Mouse (Mus musculus) testis, adult 2 months (tissue): Measurements from ENCODE around the gene Nucb1. TPM values are rescaled to one million over a fixed set of nuclear protein-coding genes. Genes with fewer than 3 reads are reported as not detected.

ENCODE experiments used
- H3K27ac ChIP-seq: fragments of 200-500 bp; 2 replicates; pipeline ENCODE4 v1.5.1; 2012; ENCODE audit warnings: low read depth, low read length; ENCODE audit not compliant: control insufficient read depth, insufficient read depth
- H3K27me3 ChIP-seq: fragments of 200-500 bp; 2 replicates; pipeline ENCODE4 v1.6.1; 2012; ENCODE audit warnings: mild to moderate bottlenecking, low read length, moderate library complexity; ENCODE audit not compliant: control insufficient read depth, insufficient read depth
- H3K36me3 ChIP-seq: fragments of 200-500 bp; 2 replicates; pipeline ENCODE4 v1.6.1; 2012; ENCODE audit warnings: mild to moderate bottlenecking, low read length; ENCODE audit not compliant: control insufficient read depth, insufficient read depth
- H3K4me1 ChIP-seq: fragments of 200-500 bp; 2 replicates; pipeline ENCODE4 v1.6.1; 2012; ENCODE audit warnings: low read length; ENCODE audit not compliant: control insufficient read depth, insufficient read depth
- H3K4me3 ChIP-seq: fragments of 200-500 bp; 2 replicates; pipeline ENCODE4 v1.5.1; 2012; ENCODE audit warnings: low read depth, mild to moderate bottlenecking, low read length, moderate library complexity, mixed read lengths; ENCODE audit not compliant: control insufficient read depth
- CTCF ChIP-seq: fragments of 200-500 bp; IDR thresholded peaks from 2 replicates; pipeline ENCODE4 v1.5.1; 2012; ENCODE audit warnings: low read depth, mild to moderate bottlenecking, inconsistent platforms, low read length, moderate library complexity; ENCODE audit not compliant: control insufficient read depth, insufficient read depth, insufficient replicate concordance
- POLR2A ChIP-seq: fragments of 200-500 bp; IDR thresholded peaks from 2 replicates; pipeline ENCODE4 v1.6.1; 2012; ENCODE audit warnings: low read depth, mild to moderate bottlenecking, inconsistent platforms, low read length, moderate library complexity; ENCODE audit not compliant: control insufficient read depth
- polyA plus RNA-seq: library from polyadenylated mRNA; depleted of rRNA; stranded (reverse); fragments of >200 nt; gene quantifications from 2 replicates; pipeline ENCODE4 v1.2.3, GENCODE M21; 2012; rRNA removed

The Nucb1 gene
- polyA plus RNA-seq, 1 experiment = 76.4 TPM

DNA sequence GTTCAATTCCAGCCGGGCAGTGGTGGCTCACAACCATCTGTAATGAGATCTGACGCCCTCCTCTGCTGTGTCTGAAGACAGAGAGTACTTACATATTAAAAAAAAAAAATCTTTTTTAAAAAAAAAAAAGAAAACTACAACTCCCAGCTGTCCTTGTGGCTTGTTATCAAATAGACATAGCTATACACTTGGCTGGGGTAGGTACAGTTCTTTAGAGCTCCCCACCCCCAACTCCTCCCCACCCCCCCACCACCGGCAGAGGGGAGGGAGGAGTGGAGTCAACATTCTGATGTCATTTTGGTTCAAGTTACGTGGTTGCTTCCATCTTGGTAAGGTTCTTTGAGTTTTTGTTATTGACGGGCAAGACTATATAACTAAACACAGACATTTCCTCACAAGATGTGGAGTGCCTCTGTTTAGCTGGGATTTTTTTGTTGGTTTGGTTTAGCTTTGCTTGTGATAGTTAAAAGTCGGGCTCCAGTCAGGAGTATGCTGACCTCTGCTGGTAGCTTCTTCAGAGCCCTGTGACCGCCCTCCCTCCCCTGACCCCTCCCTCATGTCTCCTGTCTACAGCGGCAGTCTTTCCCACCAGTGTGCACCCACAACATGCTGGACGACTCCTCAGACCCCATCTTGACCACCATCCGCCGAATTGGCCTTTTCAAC, 62.7 kb downstream of the Nucb1 start:
- no peaks in the 10 kb centered on the region for H3K36me3 ChIP-seq

DNA sequence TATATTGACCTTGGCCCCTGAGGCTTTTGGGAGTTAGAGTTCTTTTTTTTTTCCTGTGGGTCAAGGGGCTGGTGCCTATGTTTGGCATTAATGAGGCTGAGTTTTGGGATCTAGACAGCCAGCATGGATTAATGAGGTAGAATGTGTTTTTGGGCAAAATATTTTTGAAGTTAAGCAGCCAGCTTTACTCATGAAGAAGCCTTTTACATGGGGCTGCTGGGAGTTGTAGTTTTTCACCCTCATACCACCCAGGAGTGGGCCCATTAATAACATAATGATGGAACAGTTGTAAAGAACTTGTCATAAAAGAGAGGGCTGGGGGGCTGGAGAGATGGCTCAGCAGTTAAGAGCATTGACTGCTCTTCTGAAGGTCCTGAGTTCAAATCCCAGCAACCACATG, 63.6 kb downstream of the Nucb1 start:
- Histone ChIP-seq H3K36me3 (no peaks in the 10 kb centered on the region), H3K27me3 (no peaks in the 10 kb centered on the region)
- TF ChIP-seq POLR2A (no peak), CTCF (no peak)

More for the DNA sequence above, 62.7 kb downstream of the Nucb1 start:
- Histone ChIP-seq H3K4me3 (no peak overlapping the region), H3K27me3 (no peaks in the 10 kb centered on the region), H3K4me1 (peaks cover 6% of the 10 kb centered on the region), H3K27ac (no peak overlapping the region)
- peak; percentile 19; the same call in 1 of the 2 replicates for TF ChIP-seq CTCF
- TF ChIP-seq POLR2A = no peak

DNA sequence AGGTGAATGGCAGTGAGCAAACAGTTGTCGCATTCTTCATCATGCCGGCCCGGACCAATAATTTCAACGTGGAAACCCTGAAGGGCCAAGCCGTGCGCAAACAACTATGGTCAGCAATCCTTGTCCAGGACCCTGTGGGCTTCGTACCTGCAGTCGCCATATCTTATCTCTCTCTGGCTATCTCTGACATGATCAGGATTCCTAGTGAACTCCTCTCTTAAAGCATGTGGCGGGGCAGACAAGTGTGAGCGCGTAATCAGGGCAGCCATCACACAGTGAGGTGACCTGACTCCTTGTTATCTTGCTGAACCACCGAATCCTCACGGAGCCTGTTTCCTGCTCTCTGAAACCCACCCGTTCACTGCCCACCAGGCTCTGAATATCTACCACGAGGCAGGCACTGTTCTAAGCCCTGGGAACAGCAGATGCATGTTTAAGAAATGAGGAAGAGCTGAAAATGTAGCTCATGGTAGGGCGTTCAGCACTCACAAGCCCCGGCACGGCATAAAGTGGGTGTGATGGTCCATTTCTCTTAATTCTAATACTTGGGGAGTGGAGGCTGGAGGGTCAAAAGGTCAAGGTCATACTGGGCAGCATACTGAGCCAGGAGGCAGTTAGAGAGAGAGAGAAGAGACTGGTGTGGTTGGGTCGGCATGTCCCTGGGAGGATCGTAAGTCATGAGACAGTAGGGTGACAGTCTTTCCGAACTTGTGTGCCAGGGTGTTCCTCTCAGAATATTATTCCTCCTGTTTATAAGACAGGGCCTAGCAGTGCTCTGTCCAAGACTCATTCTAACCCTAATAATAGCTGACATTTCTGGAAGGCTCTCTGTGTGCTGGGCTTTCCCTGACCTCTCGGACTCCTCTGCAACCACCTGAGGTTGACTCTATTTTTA, 66.4 kb downstream of the Nucb1 start:
- no peaks in the 10 kb centered on the region for H3K36me3 ChIP-seq
- no peak for TF ChIP-seq CTCF
- no peak for TF ChIP-seq POLR2A
- peaks cover 4% of the 10 kb centered on the region for H3K4me1 ChIP-seq
- no peak overlapping the region; the same call in 1 of the 2 replicates for H3K27ac ChIP-seq
- H3K4me3 ChIP-seq = no peak overlapping the region
- H3K27me3 ChIP-seq = no peaks in the 10 kb centered on the region

More for the DNA sequence above, 63.6 kb downstream of the Nucb1 start:
- H3K27ac ChIP-seq = no peak overlapping the region
- H3K4me1 ChIP-seq = peaks cover 4% of the 10 kb centered on the region
- no peak overlapping the region for H3K4me3 ChIP-seq

Other genes with a start within 250 kb of the Nucb1 start
- gene Slc6a21, start 232.9 kb downstream of the Nucb1 start, polyA plus RNA-seq = 785 and 851 TPM in 2 replicates
- gene Trpm4, start 176.6 kb downstream of the Nucb1 start, polyA plus RNA-seq = 52.2 and 54.8 TPM in 2 replicates
- gene Hrc, start 175.1 kb downstream of the Nucb1 start, polyA plus RNA-seq = 0.10 and 0.22 TPM in 2 replicates
- 1.1 and 1.2 TPM in 2 replicates for gene Ppfia3, start 143.4 kb downstream of the Nucb1 start, polyA plus RNA-seq
- gene Lin7b, start 139.8 kb downstream of the Nucb1 start, polyA plus RNA-seq = 5.7 and 7.3 TPM in 2 replicates
- 180 and 202 TPM in 2 replicates for gene Snrnp70, start 114.7 kb downstream of the Nucb1 start, polyA plus RNA-seq
- 0.99 and 1.1 TPM in 2 replicates for gene Kcna7, start 104.8 kb downstream of the Nucb1 start, polyA plus RNA-seq
- gene Ntf5, start 96.7 kb downstream of the Nucb1 start, polyA plus RNA-seq = 0.19 and 0.25 TPM in 2 replicates
- gene Lhb, start 89.6 kb downstream of the Nucb1 start, polyA plus RNA-seq = 32.8 and 38.1 TPM in 2 replicates
- gene Gys1, start 75.6 kb downstream of the Nucb1 start, polyA plus RNA-seq = 1.7 and 2.3 TPM in 2 replicates
- 173 and 197 TPM in 2 replicates for gene Ruvbl2, start 72.3 kb downstream of the Nucb1 start, polyA plus RNA-seq
- gene Ftl1, start 50.5 kb downstream of the Nucb1 start, polyA plus RNA-seq = 152 and 188 TPM in 2 replicates
- 24.9 and 26.3 TPM in 2 replicates for gene Bax, start 43.5 kb downstream of the Nucb1 start, polyA plus RNA-seq
- 879 and 1,010 TPM in 2 replicates for gene Tulp2, start 28.5 kb downstream of the Nucb1 start, polyA plus RNA-seq
- gene Gm45808, start 23.6 kb downstream of the Nucb1 start, polyA plus RNA-seq = 0.81 TPM in 1 of 2 replicates, not detected in the other
- 3.0 and 3.4 TPM in 2 replicates for gene Dhdh, start 21.6 kb downstream of the Nucb1 start, polyA plus RNA-seq
- gene Ppp1r15a, start 15.9 kb upstream of the Nucb1 start, polyA plus RNA-seq = 5.9 and 8.5 TPM in 2 replicates
- 12.6 and 12.9 TPM in 2 replicates for gene Plekha4, start 15.9 kb upstream of the Nucb1 start, polyA plus RNA-seq
- gene Hsd17b14, start 44.5 kb upstream of the Nucb1 start, polyA plus RNA-seq = 0.37 and 0.45 TPM in 2 replicates
- 39.9 and 44.3 TPM in 2 replicates for gene Bcat2, start 59.7 kb upstream of the Nucb1 start, polyA plus RNA-seq
- gene Fgf21, start 105.1 kb upstream of the Nucb1 start, polyA plus RNA-seq = 3.6 and 3.7 TPM in 2 replicates
- gene Fut1, start 106.9 kb upstream of the Nucb1 start, polyA plus RNA-seq = 0.08 and 0.21 TPM in 2 replicates
- gene Izumo1, start 111.4 kb upstream of the Nucb1 start, polyA plus RNA-seq = 77.5 and 95.6 TPM in 2 replicates
- gene Rasip1, start 117.1 kb upstream of the Nucb1 start, polyA plus RNA-seq = 5.1 and 5.4 TPM in 2 replicates
- 0.74 and 1.3 TPM in 2 replicates for gene Mamstr, start 129.6 kb upstream of the Nucb1 start, polyA plus RNA-seq
- gene Fut2, start 156.0 kb upstream of the Nucb1 start, polyA plus RNA-seq = 0.37 and 0.42 TPM in 2 replicates
- gene Ntn5, start 173.6 kb upstream of the Nucb1 start, polyA plus RNA-seq = 6.5 and 10.8 TPM in 2 replicates
- gene Sec1, start 184.0 kb upstream of the Nucb1 start, polyA plus RNA-seq = 61.0 and 71.6 TPM in 2 replicates
- gene Car11, start 189.4 kb upstream of the Nucb1 start, polyA plus RNA-seq = 2.3 and 3.3 TPM in 2 replicates
- gene Dbp, start 194.7 kb upstream of the Nucb1 start, polyA plus RNA-seq = 11.2 and 12.9 TPM in 2 replicates
- gene Rpl18, start 205.1 kb upstream of the Nucb1 start, polyA plus RNA-seq = 517 and 652 TPM in 2 replicates
- 33.4 and 34.6 TPM in 2 replicates for gene Sphk2, start 207.6 kb upstream of the Nucb1 start, polyA plus RNA-seq
- gene Fam83e, start 210.8 kb upstream of the Nucb1 start, polyA plus RNA-seq = 145 and 176 TPM in 2 replicates
- 589 and 614 TPM in 2 replicates for gene Spaca4, start 215.4 kb upstream of the Nucb1 start, polyA plus RNA-seq